Mouse (Mus musculus): ENCODE measurements around the gene Fam170b. TPM values are rescaled to one million over a fixed set of nuclear protein-coding genes. Genes with fewer than 3 reads are reported as not detected.

Gene Fam170b
- polyA plus RNA-seq, 1 experiment from 2014 or later = not detected

GRCm38 (mm10) chr14:32871963-32872362 lies 38.2 kb downstream of the Fam170b start:
- no peak overlapping the region for H3K27ac ChIP-seq
- no peaks in the 10 kb centered on the region for H3K36me3 ChIP-seq
- no peaks in the 10 kb centered on the region for H3K4me1 ChIP-seq
- H3K9me3 ChIP-seq = no peaks in the 10 kb centered on the region
- no peak overlapping the region for H3K4me2 ChIP-seq (replicated peaks)
- WGBS = 83% methylated on average over 5 of the region's 5 CpGs
- no peaks in the 10 kb centered on the region for H3K27me3 ChIP-seq (replicated peaks)
- no peak overlapping the region for H3K4me3 ChIP-seq
- no peak for ATAC-seq (ENCODE audit: low FRiP score, low read depth)
- H3K9ac ChIP-seq = no peak overlapping the region

- Histone ChIP-seq H3K9ac (no peak overlapping the region), H3K4me2 (replicated peaks) (no peak overlapping the region), H3K27me3 (replicated peaks) (no peaks in the 10 kb centered on the region), H3K4me3 (no peak overlapping the region), H3K36me3 (no peaks in the 10 kb centered on the region), H3K4me1 (no peaks in the 10 kb centered on the region), H3K9me3 (no peaks in the 10 kb centered on the region), H3K27ac (no peak overlapping the region)
- WGBS = 71% methylated on average over 6 of the region's 6 CpGs
- no peak for ATAC-seq (ENCODE audit: low FRiP score, low read depth)
These were observed 43.8 kb downstream of the Fam170b start for GRCm38 (mm10) chr14:32877549-32877948.

- H3K4me3 ChIP-seq = no peak overlapping the region
- no peaks in the 10 kb centered on the region for H3K9me3 ChIP-seq
- WGBS = 86% methylated on average over 5 of the region's 5 CpGs
- H3K4me1 ChIP-seq = no peaks in the 10 kb centered on the region
- no peak overlapping the region for H3K27ac ChIP-seq
- no peak overlapping the region for H3K4me2 ChIP-seq (replicated peaks)
- H3K9ac ChIP-seq = no peak overlapping the region
- ATAC-seq (ENCODE audit: low FRiP score, low read depth) = no peak
- H3K36me3 ChIP-seq = no peaks in the 10 kb centered on the region
- no peaks in the 10 kb centered on the region for H3K27me3 ChIP-seq (replicated peaks)
These were observed 46.6 kb downstream of the Fam170b start for GRCm38 (mm10) chr14:32880332-32880731.

GRCm38 (mm10) chr14:32881693-32882092 lies 47.9 kb downstream of the Fam170b start:
- H3K9ac ChIP-seq = no peak overlapping the region
- no peaks in the 10 kb centered on the region for H3K4me1 ChIP-seq
- no peak for ATAC-seq (ENCODE audit: low FRiP score, low read depth)
- H3K27me3 ChIP-seq (replicated peaks) = no peaks in the 10 kb centered on the region
- H3K9me3 ChIP-seq = no peaks in the 10 kb centered on the region
- H3K4me2 ChIP-seq (replicated peaks) = no peak overlapping the region
- no peak overlapping the region for H3K27ac ChIP-seq
- WGBS = 89% methylated on average over 1 of the region's 1 CpGs
- no peaks in the 10 kb centered on the region for H3K36me3 ChIP-seq
- no peak overlapping the region for H3K4me3 ChIP-seq

Other genes starting within 250 kb of the Fam170b start
- 33.5 and 43.7 TPM in 2 replicates for gene Prrxl1, start 234.6 kb upstream of the Fam170b start, polyA plus RNA-seq (2016; fragmentation: Nextera tagmentation; extraction: Ambion mirVana)
- 0.24 and 0.32 TPM in 2 replicates for gene 3425401B19Rik, start 148.7 kb upstream of the Fam170b start, polyA plus RNA-seq (2016; fragmentation: Nextera tagmentation; extraction: Ambion mirVana)
- 0.74 and 0.92 TPM in 2 replicates for gene Tmem273, start 48.0 kb upstream of the Fam170b start, polyA plus RNA-seq (2016; fragmentation: Nextera tagmentation; extraction: Ambion mirVana)
- gene Vstm4, start 22.8 kb downstream of the Fam170b start, polyA plus RNA-seq (2016; fragmentation: Nextera tagmentation; extraction: Ambion mirVana) = 8.6 and 9.5 TPM in 2 replicates
- gene Lrrc18, start 157.4 kb downstream of the Fam170b start, polyA plus RNA-seq (2016; fragmentation: Nextera tagmentation; extraction: Ambion mirVana) = 0.16 and 0.43 TPM in 2 replicates

Measured in neural tube, embryonic 12.5 days (tissue).